Mouse (Mus musculus): ENCODE results near the gene Rnf40. TPM values are rescaled to one million over a fixed set of nuclear protein-coding genes. Genes with fewer than 3 reads are reported as not detected.
A peak's percentile ranks its signal among the peaks of the same experiment; 100 is the strongest.

Rnf40 gene
- polyA plus RNA-seq, 1 experiment = 39.4 TPM

DNA sequence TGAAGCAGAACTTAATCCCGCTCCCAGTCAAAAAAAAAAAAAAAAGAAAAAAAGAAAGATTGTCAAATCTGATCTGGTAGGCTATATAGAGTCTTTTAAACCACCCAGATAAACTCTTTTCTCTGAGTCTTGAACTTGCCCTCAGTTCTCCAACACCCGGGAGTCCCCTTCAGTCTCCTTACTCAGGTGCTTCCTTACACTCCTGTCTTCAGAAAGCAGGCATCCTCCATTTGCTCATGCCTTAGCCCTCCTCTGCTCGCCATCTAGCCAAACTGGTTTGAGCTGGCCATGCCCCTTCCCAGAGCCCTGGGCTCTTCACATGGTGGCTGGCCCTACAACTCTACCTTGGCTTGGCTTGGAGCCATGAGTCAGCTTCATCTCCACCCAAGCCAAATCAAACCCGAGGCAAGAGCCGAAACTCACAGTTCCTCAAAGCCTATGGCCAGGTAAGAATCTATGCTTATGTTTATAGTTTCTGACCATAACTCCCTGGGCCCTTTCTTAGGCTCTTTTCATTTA, 27.2 kb upstream of the Rnf40 start, which contains the start of gene Tmem265:
Gene Tmem265, plus strand, starts transcription at position 51 of the 519 bp plus-strand sequence.
- peaks cover 27% of the 10 kb centered on the region for H3K36me3 ChIP-seq (ENCODE audit: control insufficient read depth, insufficient read depth, low read length, poor library complexity, severe bottlenecking)
- H3K4me1 ChIP-seq (ENCODE audit: control insufficient read depth, insufficient read depth, low read length) = peaks cover 2% of the 10 kb centered on the region
- H3K4me3 ChIP-seq (ENCODE audit: low read depth, low read length) = peak within 1 kb of the TSS; percentile 0; the same call in 1 of the 2 replicates
- no peak within 1 kb of the TSS for H3K27ac ChIP-seq (ENCODE audit: insufficient read depth, low read length)
- no peaks in the 10 kb centered on the region for H3K27me3 ChIP-seq (ENCODE audit: control insufficient read depth, insufficient read depth, low read length, poor library complexity, severe bottlenecking)
- no peaks in the 10 kb centered on the region for H3K9me3 ChIP-seq (replicated peaks; ENCODE audit: control insufficient read depth, insufficient read depth, low read length, poor library complexity, severe bottlenecking)
- H3K9ac ChIP-seq (ENCODE audit: low read depth, poor library complexity, severe bottlenecking) = no peak within 1 kb of the TSS
- TF ChIP-seq CTCF (IDR thresholded peaks at IDR 0.05; ENCODE audit: low read depth, low read length) = no peak
- TF ChIP-seq EP300 (IDR thresholded peaks at IDR 0.05; ENCODE audit: insufficient read depth, low read depth, low read length) = no peak
- no peak for TF ChIP-seq POLR2A (IDR thresholded peaks at IDR 0.05; ENCODE audit: insufficient read depth, low read length)

GRCm38 (mm10) chr7:127564381-127565150, 24.0 kb upstream of the Rnf40 start:
- no peak for TF ChIP-seq POLR2A (IDR thresholded peaks at IDR 0.05; ENCODE audit: insufficient read depth, low read length)
- TF ChIP-seq CTCF (IDR thresholded peaks at IDR 0.05; ENCODE audit: low read depth, low read length) = no peak
- TF ChIP-seq EP300 (IDR thresholded peaks at IDR 0.05; ENCODE audit: insufficient read depth, low read depth, low read length) = no peak
- H3K36me3 ChIP-seq (ENCODE audit: control insufficient read depth, insufficient read depth, low read length, poor library complexity, severe bottlenecking) = peaks cover 12% of the 10 kb centered on the region
- no peaks in the 10 kb centered on the region for H3K27me3 ChIP-seq (ENCODE audit: control insufficient read depth, insufficient read depth, low read length, poor library complexity, severe bottlenecking)
- no peaks in the 10 kb centered on the region for H3K9me3 ChIP-seq (replicated peaks; ENCODE audit: control insufficient read depth, insufficient read depth, low read length, poor library complexity, severe bottlenecking)
- no peak overlapping the region for H3K9ac ChIP-seq (ENCODE audit: low read depth, poor library complexity, severe bottlenecking)
- peaks cover 2% of the 10 kb centered on the region for H3K4me1 ChIP-seq (ENCODE audit: control insufficient read depth, insufficient read depth, low read length)
- no peak overlapping the region for H3K4me3 ChIP-seq (ENCODE audit: low read depth, low read length)
- H3K27ac ChIP-seq (ENCODE audit: insufficient read depth, low read length) = no peak overlapping the region

GRCm38 (mm10) chr7:127572895-127573471, 15.6 kb upstream of the Rnf40 start, which contains the start of gene Phkg2:
Gene Phkg2 (plus strand): TSS chr7:127573340.
- Histone ChIP-seq H3K9me3 (replicated peaks; ENCODE audit: control insufficient read depth, insufficient read depth, low read length, poor library complexity, severe bottlenecking) (no peaks in the 10 kb centered on the region), H3K36me3 (ENCODE audit: control insufficient read depth, insufficient read depth, low read length, poor library complexity, severe bottlenecking) (0 out of 2 replicates have a peak, but pooled peaks cover 2% of the 10 kb centered on the region), H3K4me3 (ENCODE audit: low read depth, low read length) (peak within 1 kb of the TSS; percentile 76), H3K9ac (ENCODE audit: low read depth, poor library complexity, severe bottlenecking) (peak within 1 kb of the TSS; percentile 95), H3K27me3 (ENCODE audit: control insufficient read depth, insufficient read depth, low read length, poor library complexity, severe bottlenecking) (no peaks in the 10 kb centered on the region), H3K27ac (ENCODE audit: insufficient read depth, low read length) (0 out of 2 replicates have a peak within 1 kb of the TSS, but pooled peaks have one; percentile 1), H3K4me1 (ENCODE audit: control insufficient read depth, insufficient read depth, low read length) (peaks cover 2% of the 10 kb centered on the region)
- TF ChIP-seq POLR2A (IDR thresholded peaks at IDR 0.05; ENCODE audit: insufficient read depth, low read length) (peak; percentile 72), EP300 (IDR thresholded peaks at IDR 0.05; ENCODE audit: insufficient read depth, low read depth, low read length) (no peak)

DNA sequence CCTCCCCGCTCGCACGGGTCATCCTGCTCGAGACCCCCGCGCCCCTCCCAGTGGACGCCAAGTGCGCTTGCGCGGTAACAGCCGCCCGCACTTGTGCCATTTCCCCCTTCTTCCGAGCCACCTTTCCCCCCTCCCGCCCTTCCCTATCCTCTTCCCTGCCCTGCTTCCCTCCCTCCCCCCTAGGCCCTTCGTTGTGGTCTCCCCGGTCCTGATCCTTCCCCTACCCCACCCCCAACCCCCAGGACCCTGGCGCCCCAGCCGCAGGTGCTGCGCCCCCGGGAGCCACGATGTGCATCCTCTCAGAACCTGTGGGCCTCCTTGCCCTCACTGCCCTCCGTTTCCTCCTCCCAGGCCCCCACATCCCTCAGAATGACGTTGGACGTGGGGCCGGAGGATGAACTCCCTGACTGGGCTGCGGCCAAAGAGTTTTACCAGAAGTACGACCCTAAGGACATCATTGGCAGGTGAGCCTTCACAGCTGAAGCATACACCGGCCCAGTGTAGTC, 15.0 kb upstream of the Rnf40 start:
- 0 out of 2 replicates have a peak overlapping the region, but pooled peaks have one; percentile 1 for H3K27ac ChIP-seq (ENCODE audit: insufficient read depth, low read length)

GRCm38 (mm10) chr7:127574115-127574514, 14.5 kb upstream of the Rnf40 start:
- Histone ChIP-seq H3K9ac (ENCODE audit: low read depth, poor library complexity, severe bottlenecking) (peak overlapping the region; percentile 95), H3K4me3 (ENCODE audit: low read depth, low read length) (peak overlapping the region; percentile 72), H3K9me3 (replicated peaks; ENCODE audit: control insufficient read depth, insufficient read depth, low read length, poor library complexity, severe bottlenecking) (no peaks in the 10 kb centered on the region), H3K27me3 (ENCODE audit: control insufficient read depth, insufficient read depth, low read length, poor library complexity, severe bottlenecking) (no peaks in the 10 kb centered on the region), H3K4me1 (ENCODE audit: control insufficient read depth, insufficient read depth, low read length) (peaks cover 2% of the 10 kb centered on the region), H3K27ac (ENCODE audit: insufficient read depth, low read length) (no peak overlapping the region), H3K36me3 (ENCODE audit: control insufficient read depth, insufficient read depth, low read length, poor library complexity, severe bottlenecking) (0 out of 2 replicates have a peak, but pooled peaks cover 4% of the 10 kb centered on the region)
- no peak for TF ChIP-seq EP300 (IDR thresholded peaks at IDR 0.05; ENCODE audit: insufficient read depth, low read depth, low read length)
- no peak for TF ChIP-seq CTCF (IDR thresholded peaks at IDR 0.05; ENCODE audit: low read depth, low read length)
- TF ChIP-seq POLR2A (IDR thresholded peaks at IDR 0.05; ENCODE audit: insufficient read depth, low read length) = no peak

More for the DNA sequence above, 15.0 kb upstream of the Rnf40 start:
- H3K4me1 ChIP-seq (ENCODE audit: control insufficient read depth, insufficient read depth, low read length) = peaks cover 2% of the 10 kb centered on the region
- H3K4me3 ChIP-seq (ENCODE audit: low read depth, low read length) = peak overlapping the region; percentile 72
- H3K27me3 ChIP-seq (ENCODE audit: control insufficient read depth, insufficient read depth, low read length, poor library complexity, severe bottlenecking) = no peaks in the 10 kb centered on the region
- H3K9ac ChIP-seq (ENCODE audit: low read depth, poor library complexity, severe bottlenecking) = peak overlapping the region; percentile 95
- no peaks in the 10 kb centered on the region for H3K9me3 ChIP-seq (replicated peaks; ENCODE audit: control insufficient read depth, insufficient read depth, low read length, poor library complexity, severe bottlenecking)
- no peak for TF ChIP-seq CTCF (IDR thresholded peaks at IDR 0.05; ENCODE audit: low read depth, low read length)
- no peak for TF ChIP-seq EP300 (IDR thresholded peaks at IDR 0.05; ENCODE audit: insufficient read depth, low read depth, low read length)
- TF ChIP-seq POLR2A (IDR thresholded peaks at IDR 0.05; ENCODE audit: insufficient read depth, low read length) = no peak
- 0 out of 2 replicates have a peak, but pooled peaks cover 4% of the 10 kb centered on the region for H3K36me3 ChIP-seq (ENCODE audit: control insufficient read depth, insufficient read depth, low read length, poor library complexity, severe bottlenecking)
